Mouse (Mus musculus): Measurements from ENCODE around the gene Pex14.

DNA sequence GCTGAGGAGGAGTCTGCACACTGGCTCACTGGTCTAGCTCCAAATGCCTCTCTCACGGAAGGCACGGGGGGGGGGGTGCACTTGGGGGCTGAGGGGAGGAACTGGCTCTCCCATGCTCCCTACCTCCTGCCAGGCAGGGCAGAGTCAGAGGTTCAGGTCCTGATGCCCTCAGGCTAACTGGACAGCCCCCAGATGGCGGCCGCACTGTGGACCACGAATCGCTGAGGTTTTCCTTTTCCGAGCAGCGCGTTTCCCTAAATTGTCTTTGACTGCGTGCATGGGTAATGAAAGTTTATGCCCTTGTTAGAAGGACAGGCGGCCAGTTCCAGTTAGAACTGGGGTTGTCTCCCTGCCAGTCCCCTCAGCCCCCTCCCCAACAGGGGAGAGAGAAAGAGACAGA, 179.1 kb downstream of the Pex14 start:
- TF ChIP-seq POLR2A (IDR thresholded peaks at IDR 0.05; ENCODE audit: borderline replicate concordance, control insufficient read depth, low read depth, low read length) (no peak), CTCF (IDR thresholded peaks at IDR 0.05; ENCODE audit: control insufficient read depth, insufficient read depth, low read length) (no peak)

Measured in bone marrow, adult 2 months (tissue).